Mouse (Mus musculus) layer of hippocampus, adult 18-20 months (tissue): ENCODE measurements around the gene Tigd3. TPM values are rescaled to one million over a fixed set of nuclear protein-coding genes. Genes with fewer than 3 reads are reported as not detected.
"Not testable (repeated sequence)": the region's sequence is repeated elsewhere in the genome, so short reads cannot be mapped to it uniquely, and the experiment has no call there.

Experiments used
- DNase-seq, 2 experiments: peaks; one replicate each; pipeline ENCODE4 v3.0.0; 2022; ENCODE audit warnings: low spot score in 2 of 2
- total RNA-seq, 2 experiments: library from RNA; stranded (reverse); gene quantifications; 2 replicates each; pipeline ENCODE4 v1.2.3; 2021

Gene Tigd3
- total RNA-seq, 2 experiments from 2014 or later = 2.5 TPM

- no peak for DNase-seq
These were observed 28.4 kb upstream of the Tigd3 start for GRCm38 (mm10) chr19:5922119-5922942.

DNA sequence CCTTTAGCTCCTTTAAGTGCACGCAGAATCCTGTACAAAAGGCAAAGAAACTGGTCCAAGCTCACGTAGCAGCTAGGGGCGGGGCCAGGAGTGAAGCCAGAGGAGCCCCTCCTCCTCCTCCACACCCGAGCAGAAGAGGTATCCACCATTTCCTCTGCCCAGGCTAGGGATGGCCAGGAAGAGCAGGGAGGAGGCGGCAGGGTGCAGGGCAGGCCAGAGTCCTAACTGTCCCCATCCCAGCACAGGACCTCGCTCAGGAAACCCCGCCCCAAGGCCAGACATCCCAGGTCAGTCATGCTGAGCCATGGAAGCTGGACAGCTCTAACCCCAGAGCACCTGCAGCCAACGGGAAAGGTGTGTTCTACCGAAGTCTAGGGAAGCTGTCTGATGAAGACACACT is 27.8 kb upstream of the Tigd3 start:
- DNase-seq = no peak

DNA sequence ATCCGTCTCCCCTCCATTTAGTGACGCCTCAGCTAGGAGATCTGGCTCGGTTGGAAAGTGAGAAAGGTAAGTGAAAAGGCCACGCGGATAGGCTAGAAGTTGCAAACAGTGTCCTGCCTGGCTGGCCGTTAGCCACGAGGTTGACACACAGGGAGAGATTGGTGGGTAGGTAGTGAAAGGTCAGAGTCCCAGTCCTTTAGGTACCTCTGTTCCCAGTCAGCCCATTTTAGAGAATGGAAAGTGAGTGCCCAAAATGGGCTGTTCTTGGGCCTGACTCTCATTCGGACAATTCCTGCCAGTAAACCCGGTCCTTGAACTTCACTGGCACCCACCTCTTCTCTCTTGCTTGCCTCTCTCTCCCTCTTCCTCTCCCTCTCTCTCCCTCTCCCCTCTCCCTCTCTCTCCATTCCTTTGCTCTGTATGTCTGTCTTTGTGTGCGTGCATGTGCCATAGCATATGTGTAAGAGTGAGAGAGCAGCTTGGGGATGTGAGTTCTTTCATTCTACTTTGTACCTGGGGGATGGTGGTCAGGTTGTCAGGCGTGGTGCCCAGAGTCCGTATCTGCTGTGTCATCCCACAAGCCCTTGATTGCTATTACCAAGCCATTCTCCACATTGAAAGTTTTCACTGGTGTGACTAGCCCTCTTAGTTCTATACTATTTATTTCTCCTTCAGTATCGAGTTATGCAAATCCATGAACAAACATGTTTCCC is 19.2 kb upstream of the Tigd3 start, which contains the start of gene Dpf2:
Dpf2 (minus strand) TSS at position 4 of the 713 bp plus-strand sequence.
- DNase-seq = no peak

- DNase-seq = peak; percentile 98 to 99
These were observed 18.4 kb upstream of the Tigd3 start for GRCm38 (mm10) chr19:5912103-5913006.

GRCm38 (mm10) chr19:5911430-5912102 is 17.6 kb upstream of the Tigd3 start:
- no peak for DNase-seq

GRCm38 (mm10) chr19:5910221-5910620 is 16.3 kb upstream of the Tigd3 start:
- no peak for DNase-seq

GRCm38 (mm10) chr19:5907275-5907674 is 13.3 kb upstream of the Tigd3 start:
- DNase-seq = no peak

- DNase-seq = no peak
These were observed 507 bp downstream of the Tigd3 start for GRCm38 (mm10) chr19:5893282-5894001.

DNA sequence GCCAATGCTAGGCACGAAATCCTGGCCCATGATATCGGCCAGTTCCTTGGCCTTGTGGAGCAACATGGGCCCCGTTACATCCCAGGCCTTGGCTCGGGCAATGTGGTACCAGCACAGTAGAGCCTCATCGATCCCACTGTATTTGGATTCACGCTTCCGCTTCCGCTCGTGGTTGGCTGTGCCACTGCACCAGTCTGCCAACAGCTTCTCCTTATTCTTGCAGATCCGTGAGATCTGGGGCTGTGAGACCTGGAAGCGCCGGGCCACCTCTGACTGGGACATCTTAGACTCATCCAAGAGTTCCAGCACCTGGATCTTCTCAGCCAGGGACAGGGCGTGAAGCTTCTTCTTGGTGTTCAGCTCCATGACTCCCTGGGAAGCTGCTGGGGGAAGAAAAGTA is 1.2 kb downstream of the Tigd3 start:
- DNase-seq = no peak

- no peak for DNase-seq
These were observed 1.7 kb downstream of the Tigd3 start for GRCm38 (mm10) chr19:5892262-5892661.

- DNase-seq = no peak
These were observed 2.3 kb downstream of the Tigd3 start for GRCm38 (mm10) chr19:5891521-5892258.

DNA sequence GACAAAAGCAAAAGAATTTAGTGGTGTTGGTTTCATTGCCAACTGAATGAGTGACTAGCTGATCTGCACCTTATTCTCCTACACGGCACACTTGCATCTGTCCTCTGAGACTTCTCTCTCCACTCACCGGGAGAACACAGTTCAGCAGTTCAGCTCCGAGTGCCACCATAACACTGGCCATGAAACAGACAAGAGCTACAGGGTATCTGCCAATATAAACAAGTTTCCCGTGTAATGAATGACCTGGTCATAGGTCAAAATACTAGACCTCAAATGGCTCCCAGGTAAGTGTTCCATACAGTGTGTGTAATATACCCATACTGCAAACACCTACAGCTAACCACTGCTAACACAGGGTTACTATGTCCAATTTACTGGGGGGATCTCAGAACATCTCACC is 4.7 kb downstream of the Tigd3 start:
- no peak for DNase-seq

GRCm38 (mm10) chr19:5887234-5887815 is 6.6 kb downstream of the Tigd3 start:
- no peak for DNase-seq

DNA sequence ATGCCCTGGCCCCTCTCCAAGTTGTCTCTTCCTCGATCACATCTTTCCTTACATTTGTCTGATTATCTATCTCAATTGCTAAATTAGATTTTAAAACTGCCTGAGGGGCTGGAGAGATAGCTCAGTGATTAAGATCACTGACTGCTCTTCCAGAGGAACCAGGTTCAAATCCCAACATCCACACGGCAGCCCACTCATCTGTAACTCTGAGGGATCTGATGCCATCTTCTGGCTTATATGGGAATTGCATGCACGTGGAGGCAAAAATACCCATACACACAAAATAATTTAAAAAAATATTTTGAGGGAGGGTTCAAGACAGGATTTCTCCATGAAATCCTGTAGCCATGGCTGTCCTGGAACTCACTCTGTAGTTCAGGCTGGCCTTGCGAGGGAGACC is 8.1 kb downstream of the Tigd3 start:
- no peak for DNase-seq

- no peak for DNase-seq
These were observed 10.0 kb downstream of the Tigd3 start for GRCm38 (mm10) chr19:5883935-5884334.

DNA sequence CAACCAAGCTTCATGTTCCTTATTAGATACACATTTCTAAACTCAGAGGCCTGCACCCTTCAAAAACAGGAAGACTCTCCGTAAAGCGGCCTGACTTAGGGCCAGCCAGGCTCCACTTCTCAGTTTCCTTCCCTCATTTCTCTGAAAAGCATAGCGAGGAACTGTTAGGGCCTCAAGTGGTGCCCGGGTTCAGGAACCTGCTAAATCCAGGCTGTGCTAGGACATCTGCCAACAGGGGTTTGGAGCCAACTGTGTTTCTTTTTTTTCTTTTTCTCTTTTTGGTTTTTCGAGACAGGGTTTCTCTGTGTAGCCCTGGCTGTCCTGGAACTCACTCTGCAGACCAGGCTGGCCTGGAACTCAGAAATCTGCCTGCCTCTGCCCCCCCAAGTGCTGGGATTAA is 11.9 kb downstream of the Tigd3 start:
- not testable (repeated sequence) for DNase-seq

DNA sequence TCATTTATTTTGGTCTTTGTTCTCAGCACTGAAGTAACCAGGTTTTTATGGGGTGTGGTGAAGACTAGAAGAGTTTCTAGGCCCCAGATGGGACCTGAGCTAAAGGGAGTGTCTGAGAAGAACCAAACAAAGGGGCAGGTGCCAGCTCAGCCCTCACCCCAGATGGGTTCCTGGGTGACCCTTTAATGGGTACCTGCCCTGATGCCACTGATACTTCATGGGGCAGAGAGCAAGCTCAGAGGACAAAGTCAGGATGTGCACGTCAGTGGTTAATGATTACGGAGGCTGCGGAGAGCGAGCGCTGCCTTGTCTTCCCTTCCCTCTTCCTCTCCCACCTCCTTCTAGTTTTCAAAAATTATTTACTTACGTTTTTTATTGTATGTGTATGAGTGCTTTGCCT is 12.8 kb downstream of the Tigd3 start:
- no peak for DNase-seq

- DNase-seq = no peak
These were observed 14.2 kb downstream of the Tigd3 start for GRCm38 (mm10) chr19:5879735-5880134.

DNA sequence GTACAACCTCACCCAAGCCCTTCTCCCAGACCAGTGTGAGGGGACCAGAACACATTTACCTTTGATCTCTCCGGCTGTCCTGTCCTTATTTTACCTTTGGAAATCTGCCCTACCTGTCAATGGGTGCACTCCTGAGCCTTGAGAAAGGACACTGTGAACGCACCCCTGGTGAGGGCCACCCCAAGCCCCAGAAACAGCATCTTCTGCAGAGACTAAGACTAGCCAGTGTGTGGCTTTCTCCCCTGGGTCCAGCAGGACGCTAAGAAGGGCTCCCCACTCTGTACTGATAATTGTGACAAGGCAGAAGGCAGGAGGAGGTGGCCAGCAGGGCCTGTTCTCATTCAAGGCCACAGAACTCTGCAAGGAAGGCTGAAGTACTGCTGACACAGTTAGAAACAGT is 15.0 kb downstream of the Tigd3 start:
- no peak for DNase-seq
